Mouse (Mus musculus) midbrain, embryonic 11.5 days (tissue): Measurements from ENCODE around the gene Irf2bp2. TPM values are rescaled to one million over a fixed set of nuclear protein-coding genes. Genes with fewer than 3 reads are reported as not detected.
A peak's percentile ranks its signal among the peaks of the same experiment; 100 is the strongest.

Experiments
- ATAC-seq: fragments of 200-750 bp; cut with Nextera tagmentation; 2 replicates; pipeline ENCODE4 v1.8.0; 2017; ENCODE audit warnings: moderate TSS enrichment, moderate library complexity; ENCODE audit not compliant: low FRiP score
- DNase-seq: peaks from one replicate; pipeline ENCODE4 v3.0.0; 2015; ENCODE audit warnings: low spot score; ENCODE audit errors: missing footprints
- H3K27ac ChIP-seq: fragments of 300-500 bp; sonication (generic); 2 replicates; pipeline ENCODE4 v1.5.1; 2014; ENCODE audit warnings: low read depth, low read length
- H3K27me3 ChIP-seq: fragments of 300-500 bp; sonication (generic); 2 replicates; pipeline ENCODE4 v1.6.1; 2014; ENCODE audit warnings: mild to moderate bottlenecking, low read length, moderate library complexity, mixed read lengths; ENCODE audit not compliant: control insufficient read depth, insufficient read depth
- H3K36me3 ChIP-seq: fragments of 300-500 bp; sonication (generic); 2 replicates; pipeline ENCODE4 v1.6.1; 2014; ENCODE audit warnings: mild to moderate bottlenecking, low read length, moderate library complexity, mixed read lengths; ENCODE audit not compliant: control insufficient read depth, insufficient read depth
- H3K4me1 ChIP-seq: fragments of 300-500 bp; sonication (generic); 2 replicates; pipeline ENCODE4 v1.6.1; 2014; ENCODE audit warnings: low read length; ENCODE audit not compliant: control insufficient read depth, insufficient read depth
- H3K4me2 ChIP-seq: fragments of 300-500 bp; sonication (generic); 2 replicates; pipeline ENCODE4 v1.6.1; 2014; ENCODE audit warnings: mild to moderate bottlenecking, moderate library complexity
- H3K4me3 ChIP-seq: fragments of 300-500 bp; sonication (generic); 2 replicates; pipeline ENCODE4 v1.5.1; 2014; ENCODE audit warnings: low read depth, low read length
- H3K9ac ChIP-seq: fragments of 300-500 bp; sonication (generic); 2 replicates; pipeline ENCODE4 v1.6.1; 2014; ENCODE audit warnings: low read length
- H3K9me3 ChIP-seq: fragments of 300-500 bp; sonication (generic); 2 replicates; pipeline ENCODE4 v1.6.1; 2016; ENCODE audit warnings: low read length; ENCODE audit not compliant: control insufficient read depth
- WGBS: fragments of 180-500 bp; shearing (Covaris S2); extraction: QIAGEN DNeasy Blood & Tissue Kit; methylation state at CpG from one replicate; pipeline ENCODE4 v1.1.7; 2014; 5-methylcytosine and 5-hydroxymethylcytosine counted together
- polyA plus RNA-seq: library from polyadenylated mRNA; unstranded; fragments of >200 nt; fragmentation: Nextera tagmentation; extraction: Ambion mirVana; gene quantifications from 2 replicates; pipeline ENCODE4 v1.2.1, GENCODE M21; 2014

The Irf2bp2 gene
- polyA plus RNA-seq, 1 experiment from 2014 or later = 4.4 TPM

DNA sequence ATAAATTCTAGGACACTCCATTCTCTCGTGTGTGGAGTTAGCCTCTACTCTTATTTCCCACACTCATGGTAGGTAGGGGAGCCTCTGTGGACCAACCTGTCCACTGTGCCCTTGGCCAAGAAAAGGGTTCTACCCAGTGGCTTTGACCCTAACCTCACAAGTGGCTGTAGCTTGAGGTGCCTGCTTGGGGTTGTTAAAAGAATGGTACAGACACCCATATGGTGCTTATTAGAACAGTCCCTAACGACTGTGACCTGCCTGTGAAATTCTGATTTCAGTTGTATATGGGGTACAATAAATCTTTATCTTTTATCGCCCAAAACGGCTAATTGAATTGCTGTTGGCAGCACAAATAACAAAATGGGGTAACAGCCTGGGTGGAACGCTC is 8.9 kb downstream of the Irf2bp2 start:
- H3K4me1 ChIP-seq = peaks cover 31% of the 10 kb centered on the region

GRCm38 (mm10) chr8:126583971-126584843 is 9.6 kb downstream of the Irf2bp2 start:
- Histone ChIP-seq H3K36me3 (no peaks in the 10 kb centered on the region), H3K27me3 (no peaks in the 10 kb centered on the region), H3K9me3 (no peaks in the 10 kb centered on the region), H3K27ac (peak overlapping the region; percentile 80), H3K4me1 (peaks cover 26% of the 10 kb centered on the region), H3K9ac (peak overlapping the region; percentile 73), H3K4me3 (peak overlapping the region; percentile 48), H3K4me2 (peak overlapping the region; percentile 96)
- ATAC-seq (peak; percentile 86), DNase-seq (peak; percentile 97)
- under 1% methylated on average over 61 of the region's 68 CpGs for WGBS

More for the DNA sequence above, 8.9 kb downstream of the Irf2bp2 start:
- peak overlapping the region; percentile 28; the same call in 1 of the 2 replicates for H3K27ac ChIP-seq
- DNase-seq = no peak
- no peak for ATAC-seq
- peak overlapping the region; percentile 48; the same call in 1 of the 2 replicates for H3K4me3 ChIP-seq
- WGBS = 51% methylated on average over 5 of the region's 5 CpGs
- peak overlapping the region; percentile 73; the same call in 1 of the 2 replicates for H3K9ac ChIP-seq
- no peaks in the 10 kb centered on the region for H3K27me3 ChIP-seq
- H3K36me3 ChIP-seq = no peaks in the 10 kb centered on the region
- H3K4me2 ChIP-seq = peak overlapping the region; percentile 96
- no peaks in the 10 kb centered on the region for H3K9me3 ChIP-seq

GRCm38 (mm10) chr8:126583534-126583933 is 10.3 kb downstream of the Irf2bp2 start:
- H3K4me2 ChIP-seq = peak overlapping the region; percentile 96
- no peaks in the 10 kb centered on the region for H3K36me3 ChIP-seq
- H3K9me3 ChIP-seq = no peaks in the 10 kb centered on the region
- peaks cover 19% of the 10 kb centered on the region for H3K4me1 ChIP-seq
- peak overlapping the region; percentile 48 for H3K4me3 ChIP-seq
- WGBS = 6% methylated on average over 13 of the region's 13 CpGs
- H3K27ac ChIP-seq = peak overlapping the region; percentile 44; the same call in 1 of the 2 replicates
- H3K9ac ChIP-seq = peak overlapping the region; percentile 73
- ATAC-seq (peak; percentile 52), DNase-seq (peak; percentile 89)
- H3K27me3 ChIP-seq = no peaks in the 10 kb centered on the region

GRCm38 (mm10) chr8:126583018-126583417 is 10.8 kb downstream of the Irf2bp2 start:
- H3K9me3 ChIP-seq = no peaks in the 10 kb centered on the region
- no peak for DNase-seq
- no peak overlapping the region for H3K9ac ChIP-seq
- no peaks in the 10 kb centered on the region for H3K27me3 ChIP-seq
- H3K4me2 ChIP-seq = no peak overlapping the region
- peaks cover 17% of the 10 kb centered on the region for H3K4me1 ChIP-seq
- no peak overlapping the region for H3K27ac ChIP-seq
- no peak for ATAC-seq
- H3K4me3 ChIP-seq = no peak overlapping the region
- WGBS = 31% methylated on average over 2 of the region's 2 CpGs
- H3K36me3 ChIP-seq = no peaks in the 10 kb centered on the region

- Histone ChIP-seq H3K36me3 (no peaks in the 10 kb centered on the region), H3K4me3 (no peak overlapping the region), H3K9ac (no peak overlapping the region), H3K27ac (no peak overlapping the region), H3K4me1 (peaks cover 11% of the 10 kb centered on the region), H3K4me2 (no peak overlapping the region), H3K9me3 (no peaks in the 10 kb centered on the region), H3K27me3 (no peaks in the 10 kb centered on the region)
- WGBS = 39% methylated on average over 6 of the region's 6 CpGs
- ATAC-seq = no peak
- DNase-seq = no peak
These were observed 11.3 kb downstream of the Irf2bp2 start for GRCm38 (mm10) chr8:126582509-126582908.

DNA sequence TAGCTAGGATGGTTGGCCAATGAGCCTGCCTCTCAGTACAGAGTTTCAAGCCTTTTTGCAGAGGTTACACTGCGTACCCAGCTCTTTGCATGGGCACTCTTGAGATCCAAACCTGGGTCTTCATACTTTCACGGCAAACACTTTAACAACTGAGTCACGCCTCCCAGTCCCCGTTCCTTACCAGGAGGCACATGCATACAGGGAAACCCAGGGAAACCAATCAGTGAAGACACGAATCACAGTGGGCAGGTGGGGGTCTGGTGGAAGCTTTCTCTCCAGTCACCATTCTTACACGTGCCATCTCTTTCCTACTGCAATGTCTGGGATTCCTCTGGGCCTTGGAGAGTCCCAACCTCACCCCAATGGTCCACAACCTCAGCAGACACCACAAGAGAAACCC is 12.1 kb downstream of the Irf2bp2 start:
- no peaks in the 10 kb centered on the region for H3K9me3 ChIP-seq
- WGBS = 90% methylated on average over 6 of the region's 6 CpGs
- H3K27ac ChIP-seq = no peak overlapping the region
- peaks cover 11% of the 10 kb centered on the region for H3K4me1 ChIP-seq
- no peak overlapping the region for H3K4me3 ChIP-seq
- no peak for DNase-seq
- H3K9ac ChIP-seq = no peak overlapping the region
- no peak for ATAC-seq
- H3K27me3 ChIP-seq = no peaks in the 10 kb centered on the region
- H3K4me2 ChIP-seq = no peak overlapping the region
- H3K36me3 ChIP-seq = no peaks in the 10 kb centered on the region

- Histone ChIP-seq H3K36me3 (no peaks in the 10 kb centered on the region), H3K27ac (no peak overlapping the region), H3K9me3 (no peaks in the 10 kb centered on the region), H3K9ac (no peak overlapping the region), H3K4me2 (no peak overlapping the region), H3K4me3 (no peak overlapping the region), H3K27me3 (no peaks in the 10 kb centered on the region), H3K4me1 (peaks cover 11% of the 10 kb centered on the region)
- no peak for DNase-seq
- WGBS = 96% methylated on average over 4 of the region's 4 CpGs
- ATAC-seq = no peak
These were observed 13.0 kb downstream of the Irf2bp2 start for GRCm38 (mm10) chr8:126580826-126581225.

- no peak for ATAC-seq
- no peaks in the 10 kb centered on the region for H3K27me3 ChIP-seq
- no peaks in the 10 kb centered on the region for H3K9me3 ChIP-seq
- 92% methylated on average over 1 of the region's 1 CpGs for WGBS
- no peak for DNase-seq
- H3K9ac ChIP-seq = no peak overlapping the region
- H3K4me3 ChIP-seq = no peak overlapping the region
- no peaks in the 10 kb centered on the region for H3K36me3 ChIP-seq
- H3K4me1 ChIP-seq = peaks cover 6% of the 10 kb centered on the region
- H3K27ac ChIP-seq = no peak overlapping the region
- no peak overlapping the region for H3K4me2 ChIP-seq
These were observed 13.7 kb downstream of the Irf2bp2 start for GRCm38 (mm10) chr8:126580086-126580485.

DNA sequence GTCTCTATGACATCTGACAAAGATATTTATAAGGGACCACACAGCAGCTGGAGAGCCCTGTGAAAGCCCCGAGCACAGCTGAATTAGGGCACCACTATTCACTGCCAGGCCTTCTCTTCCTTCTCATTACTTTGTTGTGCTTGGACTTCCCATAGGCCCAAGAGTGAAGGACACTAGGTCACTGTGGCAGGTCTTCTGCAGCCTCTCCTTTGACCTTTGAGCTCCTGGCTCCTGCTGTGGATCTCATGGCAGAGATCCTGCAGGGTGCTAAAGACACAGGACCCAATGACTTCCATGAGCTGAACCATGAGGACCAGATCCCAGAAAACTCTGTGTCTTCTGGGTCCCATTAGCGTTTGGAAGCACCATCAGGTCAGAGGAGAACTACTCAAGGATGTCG is 15.1 kb downstream of the Irf2bp2 start:
- DNase-seq (no peak), ATAC-seq (no peak)
- H3K27ac ChIP-seq = no peak overlapping the region
- H3K36me3 ChIP-seq = no peaks in the 10 kb centered on the region
- no peak overlapping the region for H3K4me2 ChIP-seq
- H3K4me3 ChIP-seq = no peak overlapping the region
- H3K27me3 ChIP-seq = no peaks in the 10 kb centered on the region
- 83% methylated on average over 3 of the region's 3 CpGs for WGBS
- H3K4me1 ChIP-seq = no peaks in the 10 kb centered on the region
- no peaks in the 10 kb centered on the region for H3K9me3 ChIP-seq
- no peak overlapping the region for H3K9ac ChIP-seq
